Mouse (Mus musculus) retina, postnatal 1 day (tissue): ENCODE results near the gene Smc3.

Source experiments
- DNase-seq: peaks from one replicate; pipeline ENCODE4 v3.0.0-alpha.2; 2012

The Smc3 gene

DNA sequence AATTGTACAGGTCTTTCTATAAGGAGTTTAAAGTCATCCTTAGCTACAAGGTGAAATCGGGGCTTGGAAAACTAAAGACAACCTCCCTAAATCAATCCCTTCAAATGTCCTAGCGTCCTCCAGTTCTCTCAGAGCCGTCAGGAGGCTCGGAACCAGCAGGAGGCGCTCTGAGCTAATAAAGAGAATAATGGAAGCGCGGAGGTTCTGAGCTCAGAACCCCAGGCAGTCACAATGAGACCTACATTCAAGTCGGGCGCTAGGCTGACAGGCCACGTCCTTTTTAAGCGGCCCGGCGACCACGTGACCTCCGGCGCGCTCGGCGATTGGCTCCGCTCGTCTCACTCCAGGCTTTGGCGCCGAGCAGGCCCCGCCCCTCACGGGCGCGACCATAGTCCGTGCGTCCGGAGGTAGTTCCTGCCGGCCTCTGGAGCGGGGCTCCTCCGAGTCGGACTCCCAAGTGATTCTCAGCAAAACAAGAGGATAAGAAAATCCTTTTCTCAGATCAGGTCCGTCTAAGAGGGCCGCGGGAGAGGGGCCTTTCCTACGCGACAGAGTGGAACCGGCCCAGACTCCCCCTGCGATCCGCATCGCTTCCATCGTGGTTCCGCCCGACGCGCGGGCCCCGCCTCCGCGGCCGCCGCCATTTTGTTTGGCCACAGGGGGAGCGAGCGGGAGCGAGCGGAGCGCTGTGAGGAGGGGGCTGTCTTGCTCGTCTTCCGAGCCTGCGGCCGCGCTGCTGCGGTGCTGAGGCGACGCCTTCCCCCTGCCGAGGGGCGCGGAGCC, at the start of gene Smc3:
TSS of gene Smc3 (plus strand) at position 642 of the 783 bp plus-strand sequence.
- peak; percentile 98 for DNase-seq

- no peak for DNase-seq
These were observed 49.2 kb upstream of the Smc3 start for GRCm38 (mm10) chr19:53550972-53551371.

GRCm38 (mm10) chr19:53552216-53552786, 47.9 kb upstream of the Smc3 start:
- DNase-seq = no peak

DNA sequence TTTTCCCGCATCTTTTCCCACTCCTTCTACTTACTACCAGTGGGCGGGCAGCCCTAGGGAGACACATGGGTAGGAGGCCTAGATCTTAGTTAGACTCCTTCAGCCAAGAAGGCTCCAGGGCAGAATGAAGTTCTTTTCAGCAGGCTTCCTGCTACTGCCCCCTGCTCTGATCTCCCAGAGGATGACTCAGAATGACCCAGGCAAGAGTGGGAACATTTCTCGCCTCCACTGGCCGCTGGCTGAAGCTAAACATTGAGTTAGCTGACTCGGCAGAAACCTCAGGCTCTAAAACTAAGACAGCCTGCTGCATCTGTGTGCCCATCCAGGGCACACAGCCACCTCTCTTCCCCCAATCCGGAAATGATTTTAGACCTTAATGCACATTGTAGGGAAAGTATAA, 47.4 kb upstream of the Smc3 start:
- DNase-seq = no peak

- DNase-seq = no peak
These were observed 45.8 kb upstream of the Smc3 start for GRCm38 (mm10) chr19:53554402-53554801.

DNA sequence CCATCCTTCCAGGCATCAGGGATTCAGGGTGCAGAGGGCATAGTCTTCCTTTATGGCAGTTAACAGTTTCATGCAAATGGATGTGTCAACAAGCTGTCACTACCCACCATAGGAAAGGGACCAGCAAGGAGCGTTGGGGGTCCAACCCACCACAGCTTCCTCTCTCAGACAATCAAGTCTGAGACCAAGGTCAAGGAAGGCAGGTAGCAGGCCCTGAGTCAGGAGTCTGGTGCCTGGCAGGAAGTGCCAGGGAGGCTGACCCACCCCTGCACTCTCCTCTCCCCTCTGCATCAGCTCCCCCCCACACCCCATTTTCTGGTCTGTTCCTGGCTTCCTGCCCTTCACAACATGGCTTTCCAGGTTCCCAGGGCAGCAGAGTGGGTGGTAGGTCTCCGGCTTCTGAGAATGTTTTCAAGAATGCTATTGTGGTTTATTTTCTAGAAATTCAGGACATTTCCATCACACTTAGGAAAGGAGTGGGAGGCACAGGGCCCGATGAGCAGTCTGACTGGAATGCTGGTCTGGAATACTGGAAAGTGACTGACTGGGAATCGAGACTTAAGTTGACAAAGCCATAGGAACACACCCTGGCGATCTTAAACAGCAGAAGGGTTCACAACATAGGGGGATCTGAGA, 45.1 kb upstream of the Smc3 start:
- DNase-seq = no peak

- DNase-seq = peak; percentile 29
These were observed 43.4 kb upstream of the Smc3 start for GRCm38 (mm10) chr19:53556841-53557240.

GRCm38 (mm10) chr19:53557267-53557936, 42.8 kb upstream of the Smc3 start:
- no peak for DNase-seq

GRCm38 (mm10) chr19:53560436-53560835, 39.8 kb upstream of the Smc3 start:
- no peak for DNase-seq

- no peak for DNase-seq
These were observed 36.0 kb upstream of the Smc3 start for GRCm38 (mm10) chr19:53564174-53564573.

DNA sequence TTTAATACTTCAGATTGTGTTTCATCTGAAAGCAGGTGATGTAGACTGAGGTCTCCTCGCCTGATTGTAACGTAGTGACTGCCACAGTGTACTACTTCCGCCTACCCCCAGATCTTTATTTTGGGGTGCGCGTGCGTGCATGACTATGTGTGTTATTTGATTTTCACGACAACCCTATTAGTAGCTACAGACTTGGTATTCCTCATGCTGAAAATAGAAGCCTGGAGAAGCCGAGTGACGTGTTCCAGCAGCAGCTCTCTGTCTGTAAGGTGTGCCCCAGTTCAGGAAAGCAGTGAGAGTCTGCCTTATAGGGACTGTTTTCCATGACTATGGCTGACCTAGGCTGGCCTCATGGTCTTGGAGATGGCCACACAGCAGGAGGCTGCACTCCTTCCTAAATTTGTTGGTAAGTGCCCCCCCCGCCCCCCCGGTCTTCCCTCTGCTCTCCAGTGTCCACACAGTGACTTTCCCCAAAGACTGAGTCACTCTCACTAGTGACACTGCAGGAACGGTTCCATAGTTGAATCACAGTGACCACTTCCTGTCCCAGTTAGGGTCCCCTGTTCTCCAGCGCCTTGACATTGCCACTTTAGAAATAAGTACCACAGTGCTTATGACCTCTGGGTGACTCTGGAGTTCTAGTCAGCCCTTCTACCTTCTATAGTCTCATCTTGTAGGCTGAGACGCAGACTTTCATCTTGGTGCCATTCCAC, 34.5 kb upstream of the Smc3 start:
- no peak for DNase-seq

DNA sequence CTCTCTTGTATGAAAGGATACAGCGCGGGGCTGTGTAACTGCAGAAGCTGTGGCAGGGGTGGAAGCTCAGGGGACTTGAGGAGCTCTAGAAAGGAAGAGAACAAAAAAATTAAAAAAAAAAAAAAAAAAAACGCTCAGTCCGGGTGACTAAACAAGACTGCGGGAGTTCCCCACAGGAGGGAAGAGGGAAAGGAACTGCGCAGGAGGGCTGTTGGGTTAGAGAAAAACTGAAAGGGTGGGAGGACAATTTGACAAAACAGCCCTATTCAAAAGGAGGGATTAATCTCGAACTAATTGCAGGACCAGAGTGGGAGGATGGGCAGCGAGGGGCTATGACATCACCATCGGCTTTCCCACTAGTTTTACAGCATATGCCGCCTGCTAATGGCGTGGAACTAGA, 32.3 kb upstream of the Smc3 start:
- DNase-seq = peak; percentile 36

GRCm38 (mm10) chr19:53568553-53568952, 31.6 kb upstream of the Smc3 start:
- no peak for DNase-seq

GRCm38 (mm10) chr19:53571056-53571455, 29.1 kb upstream of the Smc3 start:
- no peak for DNase-seq

GRCm38 (mm10) chr19:53571501-53572428, 28.4 kb upstream of the Smc3 start:
- DNase-seq = no peak

- DNase-seq = no peak
These were observed 27.6 kb upstream of the Smc3 start for GRCm38 (mm10) chr19:53572607-53573006.

DNA sequence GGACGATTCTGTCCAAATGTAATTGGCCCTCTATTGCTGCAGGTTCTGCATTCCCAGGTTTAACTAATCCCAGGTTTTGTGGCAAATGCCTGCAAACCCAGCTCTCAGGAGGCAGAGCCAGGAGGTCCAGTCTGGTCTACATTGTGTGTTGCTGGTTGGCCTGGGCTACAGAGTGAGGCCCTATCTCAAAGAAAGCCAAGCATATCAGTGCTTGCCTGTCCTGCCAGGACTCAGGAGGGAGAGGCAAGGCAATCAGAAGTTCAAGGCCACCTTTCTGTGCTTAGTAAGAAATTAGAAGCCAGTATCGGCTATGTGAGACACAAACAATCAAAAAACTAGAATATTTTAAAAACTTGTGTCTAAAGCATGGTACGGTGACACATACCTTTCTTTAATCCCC, 27.0 kb upstream of the Smc3 start:
- DNase-seq = no peak

DNA sequence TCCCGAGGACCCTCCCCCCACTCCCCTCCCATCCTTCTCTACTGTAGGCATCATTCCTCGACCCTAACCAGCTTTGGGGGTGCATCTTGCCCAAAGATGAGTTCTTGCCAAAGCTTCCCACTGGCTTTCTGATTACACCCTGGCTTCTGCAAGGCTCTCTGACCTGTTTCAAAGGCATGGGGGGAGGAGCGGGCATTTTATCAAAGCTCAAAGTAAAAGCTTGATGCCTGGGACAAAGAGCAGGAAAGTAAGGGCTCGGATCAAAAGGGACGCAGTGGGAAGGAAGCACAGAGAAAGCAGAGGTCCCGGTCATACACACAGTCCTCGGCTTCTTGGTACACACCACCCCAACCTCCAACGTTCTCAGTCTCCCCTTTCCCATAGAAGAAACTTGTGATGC, 26.1 kb upstream of the Smc3 start:
- no peak for DNase-seq

DNA sequence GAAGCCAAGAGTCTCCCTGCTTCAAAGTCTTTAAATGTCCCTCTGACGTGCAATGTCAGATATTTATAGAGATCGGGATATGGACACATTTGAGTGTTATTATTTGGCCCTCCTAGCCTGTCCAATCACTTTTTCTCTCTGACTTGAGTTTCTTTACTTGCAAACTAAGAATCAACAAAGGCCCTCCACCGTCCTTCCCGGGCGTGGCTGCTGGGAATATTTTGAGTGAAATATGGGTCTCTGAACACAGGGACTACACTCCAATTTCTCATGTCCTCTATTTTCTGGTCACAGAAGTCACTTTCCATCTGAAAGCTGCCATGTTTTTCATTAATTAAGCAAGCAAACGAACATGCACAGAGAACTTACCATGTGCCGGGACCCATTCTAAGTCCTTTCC, 25.7 kb upstream of the Smc3 start:
- DNase-seq = no peak

DNA sequence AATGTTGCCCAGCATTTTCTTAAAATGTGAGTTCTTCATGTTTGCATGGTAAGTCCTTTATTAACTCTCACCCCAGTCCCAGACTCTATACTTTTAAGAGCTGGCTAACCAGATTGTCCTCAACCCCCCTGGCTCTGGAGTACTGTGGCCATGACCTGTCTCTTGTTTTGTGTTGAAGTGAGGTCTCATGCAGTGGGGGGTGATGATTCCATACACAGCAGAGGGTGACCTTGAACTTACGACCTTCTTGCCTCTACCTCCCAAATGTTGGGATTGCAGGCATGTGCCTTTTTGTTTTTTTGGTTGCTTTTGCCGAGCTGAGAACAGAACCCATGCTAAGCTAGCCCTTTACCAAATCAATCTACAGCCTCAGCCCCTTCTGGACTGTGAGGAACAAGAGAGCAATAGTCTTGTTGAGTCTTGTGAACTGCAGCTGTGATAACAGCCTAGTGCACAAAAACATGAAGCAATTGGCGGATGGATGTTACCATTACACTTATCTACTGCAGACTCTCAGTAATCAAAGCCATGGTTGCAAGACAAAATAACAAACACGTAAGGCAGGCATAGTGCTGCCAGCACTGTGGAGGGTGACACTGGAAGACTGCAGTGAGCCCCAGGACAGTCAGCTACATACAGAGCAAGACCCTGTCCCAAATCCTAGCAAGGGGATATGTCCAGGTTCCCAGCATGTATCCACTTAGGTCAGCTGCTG, 24.7 kb upstream of the Smc3 start:
- DNase-seq = no peak

DNA sequence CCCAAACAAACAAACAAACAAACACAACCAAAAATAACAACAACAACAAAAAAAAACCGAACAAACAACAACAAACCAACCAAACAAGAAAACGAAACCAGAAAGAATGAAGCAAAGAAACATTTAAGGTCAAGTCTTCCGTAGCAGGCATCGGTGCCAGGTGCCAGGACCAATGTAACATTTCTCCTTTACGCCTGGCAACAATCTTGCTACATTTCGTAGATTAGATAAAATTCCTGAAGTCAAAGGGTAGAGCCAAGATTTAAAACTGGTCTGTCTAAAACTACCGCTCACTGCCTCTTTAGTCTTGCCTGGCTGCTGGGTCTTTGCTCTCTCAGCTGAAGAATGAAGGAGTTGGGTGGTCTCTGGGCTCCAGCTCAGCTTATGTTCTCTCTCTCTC, 24.1 kb upstream of the Smc3 start:
- no peak for DNase-seq
